Mouse (Mus musculus) midbrain, postnatal 0 days (tissue): Measurements from ENCODE around the gene Gpr183. TPM values are rescaled to one million over a fixed set of nuclear protein-coding genes. Genes with fewer than 3 reads are reported as not detected.

Experiments
- ATAC-seq: fragments of 200-750 bp; cut with Nextera tagmentation; 2 replicates; pipeline ENCODE4 v1.8.0; 2017; ENCODE audit warnings: moderate number of reproducible peaks, mild to moderate bottlenecking, moderate TSS enrichment, moderate library complexity; ENCODE audit not compliant: low FRiP score
- DNase-seq: peaks from one replicate; pipeline ENCODE4 v3.0.0-alpha.2; 2015; ENCODE audit warnings: low spot score
- H3K27ac ChIP-seq: fragments of 300-500 bp; sonication (generic); 2 replicates; pipeline ENCODE4 v1.5.1; 2014; ENCODE audit warnings: low read depth, mild to moderate bottlenecking, low read length, mixed read lengths
- H3K27me3 ChIP-seq: fragments of 300-500 bp; sonication (generic); 2 replicates; pipeline ENCODE4 v1.6.1; 2014; ENCODE audit warnings: low read length, control low read depth, mixed read lengths; ENCODE audit not compliant: insufficient read depth
- H3K36me3 ChIP-seq: fragments of 300-500 bp; sonication (generic); 2 replicates; pipeline ENCODE4 v1.6.1; 2014; ENCODE audit warnings: low read length, control low read depth, mixed read lengths; ENCODE audit not compliant: insufficient read depth
- H3K4me1 ChIP-seq: fragments of 300-500 bp; sonication (generic); 2 replicates; pipeline ENCODE4 v1.6.1; 2014; ENCODE audit warnings: mild to moderate bottlenecking, control low read depth, antibody characterized with exemption, low read length, mixed read lengths; ENCODE audit not compliant: insufficient read depth
- H3K4me2 ChIP-seq: fragments of 300-500 bp; sonication (generic); 2 replicates; pipeline ENCODE4 v1.6.1; 2014; ENCODE audit warnings: low read depth, mild to moderate bottlenecking, low read length, mixed read lengths; ENCODE audit not compliant: poor library complexity, severe bottlenecking
- H3K4me3 ChIP-seq: fragments of 300-500 bp; sonication (generic); 2 replicates; pipeline ENCODE4 v1.5.1; 2014; ENCODE audit warnings: low read depth, mild to moderate bottlenecking, low read length, moderate library complexity
- H3K9ac ChIP-seq: fragments of 300-500 bp; sonication (generic); replicated peaks from 2 replicates; pipeline ENCODE4 v1.6.1; 2014; ENCODE audit warnings: mild to moderate bottlenecking, low read length, moderate library complexity, mixed read lengths; ENCODE audit not compliant: poor library complexity, severe bottlenecking
- H3K9me3 ChIP-seq: fragments of 300-500 bp; sonication (generic); 2 replicates; pipeline ENCODE4 v1.6.1; 2016; ENCODE audit warnings: low read length, control low read depth
- CTCF ChIP-seq: IDR thresholded peaks from 2 replicates; pipeline ENCODE4 v1.5.1; 2016; ENCODE audit warnings: antibody characterized with exemption, mild to moderate bottlenecking
- WGBS: fragments of 180-500 bp; shearing (Covaris S2); extraction: QIAGEN DNeasy Blood & Tissue Kit; methylation state at CpG from one replicate; pipeline ENCODE4 v1.1.7; 2014; 5-methylcytosine and 5-hydroxymethylcytosine counted together
- polyA plus RNA-seq: library from polyadenylated mRNA; unstranded; fragments of >200 nt; fragmentation: Nextera tagmentation; extraction: Ambion mirVana; gene quantifications from 2 replicates; pipeline ENCODE4 v1.2.1, GENCODE M21; 2015
- total RNA-seq: library from RNA; depleted of rRNA; stranded (reverse); fragments of >200 nt; gene quantifications from 2 replicates; pipeline ENCODE4 v1.2.3, GENCODE M21; 2014

Gene Gpr183
- total and polyA plus RNA-seq, 2 experiments from 2014 or later: 0.49 to 1.3 TPM

DNA sequence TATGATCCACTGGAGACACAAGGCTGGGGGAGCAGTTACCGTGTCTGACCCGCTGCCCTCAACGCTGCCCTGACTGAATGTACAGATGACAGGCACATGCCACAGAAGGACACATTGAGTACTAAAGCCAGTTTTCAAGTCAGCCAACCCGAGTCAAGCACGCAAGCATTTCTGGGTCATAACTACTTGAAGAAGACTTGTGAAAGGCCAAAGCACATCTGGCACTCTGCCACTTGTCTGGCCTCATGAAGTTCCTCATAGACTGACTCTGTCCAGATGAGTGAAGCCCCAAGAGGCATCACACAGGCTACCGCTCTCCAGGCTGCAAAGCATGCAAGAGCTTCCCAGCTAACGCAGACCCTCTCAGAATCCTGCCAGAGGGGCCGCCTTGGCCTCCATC is 31.8 kb upstream of the Gpr183 start:
- Histone ChIP-seq H3K27ac (no peak overlapping the region), H3K4me2 (no peak overlapping the region), H3K9ac (no peak overlapping the region), H3K4me1 (no peaks in the 10 kb centered on the region), H3K27me3 (no peaks in the 10 kb centered on the region), H3K4me3 (no peak overlapping the region), H3K9me3 (no peaks in the 10 kb centered on the region), H3K36me3 (no peaks in the 10 kb centered on the region)
- 92% methylated on average over 8 of the region's 8 CpGs for WGBS
- no peak for DNase-seq
- no peak for TF ChIP-seq CTCF
- no peak for ATAC-seq

GRCm38 (mm10) chr14:121995557-121995870 is 30.5 kb upstream of the Gpr183 start:
- Histone ChIP-seq H3K4me1 (no peaks in the 10 kb centered on the region), H3K9ac (no peak overlapping the region), H3K9me3 (no peaks in the 10 kb centered on the region), H3K4me2 (no peak overlapping the region), H3K36me3 (no peaks in the 10 kb centered on the region), H3K4me3 (no peak overlapping the region), H3K27ac (no peak overlapping the region), H3K27me3 (no peaks in the 10 kb centered on the region)
- WGBS: 100% methylated on average over 1 of the region's 1 CpGs
- ATAC-seq (no peak), DNase-seq (no peak)
- TF ChIP-seq CTCF: no peak

DNA sequence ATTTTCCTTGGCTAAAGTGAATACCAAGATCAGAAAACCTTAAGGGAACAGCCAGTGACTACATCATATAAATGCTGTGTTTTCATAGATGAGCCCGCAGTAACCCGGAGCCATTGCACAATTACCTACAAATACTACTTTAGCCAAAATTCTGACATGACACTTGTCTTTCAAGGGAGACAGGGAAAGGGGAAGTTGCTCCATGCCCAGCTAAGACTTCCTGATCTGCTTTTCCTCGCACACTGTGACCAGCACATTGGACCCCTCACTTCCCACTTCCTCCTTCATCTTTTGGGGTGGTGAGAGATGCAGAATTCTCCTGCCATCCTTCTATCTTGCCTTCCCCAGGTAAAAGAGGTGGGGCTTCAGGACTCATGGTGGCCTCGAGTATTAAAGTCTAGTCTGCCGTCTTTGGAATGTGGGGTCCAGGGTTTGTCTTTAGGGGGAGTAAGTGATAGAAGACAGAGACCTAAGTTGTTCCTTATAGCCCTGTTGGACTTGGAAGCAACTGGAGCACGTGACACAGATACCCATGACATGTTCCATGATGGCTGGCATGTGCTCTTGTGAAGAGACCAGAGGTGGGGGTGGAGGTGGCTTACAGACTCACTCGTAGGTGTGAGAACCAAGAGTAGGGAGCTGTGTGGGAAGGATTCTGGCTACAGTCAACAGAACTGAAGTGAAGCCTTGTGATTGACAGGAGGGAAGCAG is 30.0 kb upstream of the Gpr183 start:
- no peak overlapping the region for H3K4me3 ChIP-seq
- DNase-seq: no peak
- H3K27me3 ChIP-seq: no peaks in the 10 kb centered on the region
- no peak for TF ChIP-seq CTCF
- no peaks in the 10 kb centered on the region for H3K9me3 ChIP-seq
- WGBS: 96% methylated on average over 7 of the region's 7 CpGs
- H3K36me3 ChIP-seq: no peaks in the 10 kb centered on the region
- no peak overlapping the region for H3K9ac ChIP-seq
- no peak for ATAC-seq
- H3K4me2 ChIP-seq: no peak overlapping the region
- no peaks in the 10 kb centered on the region for H3K4me1 ChIP-seq
- no peak overlapping the region for H3K27ac ChIP-seq

DNA sequence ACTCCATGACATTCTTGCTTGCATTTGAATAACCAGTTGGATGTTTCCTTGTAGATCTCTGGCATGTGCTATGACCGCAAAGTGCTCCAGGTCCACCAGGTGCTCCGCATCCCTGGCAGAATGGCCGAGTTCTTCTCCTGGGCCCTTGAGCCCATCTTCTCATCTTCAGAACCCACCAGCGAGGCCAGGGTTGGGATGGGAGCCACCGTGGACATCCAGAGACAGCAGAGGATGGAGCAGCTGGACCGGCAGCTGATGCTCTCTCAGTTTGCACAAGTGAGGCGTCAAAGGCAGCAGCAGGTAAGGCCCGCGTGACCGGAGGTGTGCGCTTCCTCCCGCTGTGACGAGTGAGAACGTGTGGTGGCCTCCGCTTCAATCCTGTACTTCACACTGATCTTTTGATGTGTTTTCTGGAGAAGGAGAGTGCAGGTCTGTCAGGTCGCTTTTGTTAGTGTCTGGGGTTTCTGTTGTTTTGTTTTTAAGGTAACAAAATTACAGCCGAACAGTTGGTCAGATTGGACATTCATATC is 29.2 kb upstream of the Gpr183 start:
- Histone ChIP-seq H3K27ac (no peak overlapping the region), H3K4me3 (no peak overlapping the region), H3K9me3 (no peaks in the 10 kb centered on the region), H3K4me1 (no peaks in the 10 kb centered on the region), H3K27me3 (no peaks in the 10 kb centered on the region), H3K9ac (no peak overlapping the region), H3K4me2 (no peak overlapping the region), H3K36me3 (no peaks in the 10 kb centered on the region)
- no peak for TF ChIP-seq CTCF
- ATAC-seq: no peak
- DNase-seq: no peak
- WGBS: 95% methylated on average over 17 of the region's 17 CpGs

DNA sequence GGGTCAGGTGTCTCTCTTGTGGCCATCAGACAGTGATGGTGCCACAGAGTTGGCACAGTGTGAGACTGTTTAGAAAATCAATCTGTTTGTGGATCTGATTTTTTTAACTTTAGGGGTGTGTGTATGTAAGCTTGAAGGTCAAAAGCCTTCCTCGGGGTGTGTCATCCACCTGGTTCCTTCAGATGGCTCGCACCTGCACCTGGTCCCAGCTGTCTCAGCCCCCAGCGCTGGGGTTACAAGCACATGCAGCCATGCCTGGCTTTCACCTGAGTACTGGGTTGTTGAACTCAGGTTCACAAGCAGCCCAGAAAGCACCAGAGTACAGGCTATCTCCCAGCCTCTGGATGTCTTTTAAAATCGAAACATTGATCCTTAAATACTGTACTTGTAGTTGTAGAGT is 28.6 kb upstream of the Gpr183 start:
- H3K36me3 ChIP-seq: no peaks in the 10 kb centered on the region
- H3K9ac ChIP-seq: no peak overlapping the region
- H3K4me1 ChIP-seq: no peaks in the 10 kb centered on the region
- H3K4me3 ChIP-seq: no peak overlapping the region
- no peaks in the 10 kb centered on the region for H3K9me3 ChIP-seq
- no peak overlapping the region for H3K27ac ChIP-seq
- TF ChIP-seq CTCF: no peak
- WGBS: 95% methylated on average over 4 of the region's 4 CpGs
- H3K4me2 ChIP-seq: no peak overlapping the region
- H3K27me3 ChIP-seq: no peaks in the 10 kb centered on the region
- ATAC-seq: no peak
- no peak for DNase-seq

GRCm38 (mm10) chr14:121992395-121993280 is 27.6 kb upstream of the Gpr183 start:
- Histone ChIP-seq H3K4me1 (no peaks in the 10 kb centered on the region), H3K9ac (no peak overlapping the region), H3K4me3 (no peak overlapping the region), H3K36me3 (no peaks in the 10 kb centered on the region), H3K27ac (no peak overlapping the region), H3K27me3 (no peaks in the 10 kb centered on the region), H3K4me2 (no peak overlapping the region), H3K9me3 (no peaks in the 10 kb centered on the region)
- TF ChIP-seq CTCF: no peak
- no peak for ATAC-seq
- no peak for DNase-seq
- WGBS: 92% methylated on average over 13 of the region's 13 CpGs
